Mouse (Mus musculus) neural tube, embryonic 13.5 days (tissue): Measurements from ENCODE around the gene Chst5. TPM values are rescaled to one million over a fixed set of nuclear protein-coding genes. Genes with fewer than 3 reads are reported as not detected.

Experiments
- ATAC-seq: fragments of 200-750 bp; cut with Nextera tagmentation; 2 replicates; pipeline ENCODE4 v1.8.0; 2017; ENCODE audit warnings: low read depth, mild to moderate bottlenecking, moderate TSS enrichment, moderate library complexity
- H3K27ac ChIP-seq: fragments of 300-500 bp; sonication (generic); replicated peaks from 2 replicates; pipeline ENCODE4 v1.5.1; 2015; ENCODE audit warnings: moderate library complexity, mild to moderate bottlenecking, inconsistent platforms
- H3K27me3 ChIP-seq: fragments of 300-500 bp; sonication (generic); 2 replicates; pipeline ENCODE4 v1.6.1; 2015; ENCODE audit warnings: mild to moderate bottlenecking, inconsistent platforms
- H3K36me3 ChIP-seq: fragments of 300-500 bp; sonication (generic); 2 replicates; pipeline ENCODE4 v1.6.1; 2015; ENCODE audit warnings: mild to moderate bottlenecking, inconsistent platforms
- H3K4me1 ChIP-seq: fragments of 300-500 bp; sonication (generic); replicated peaks from 2 replicates; pipeline ENCODE4 v1.6.1; 2015; ENCODE audit warnings: inconsistent platforms
- H3K4me2 ChIP-seq: fragments of 300-500 bp; sonication (generic); 2 replicates; pipeline ENCODE4 v1.6.1; 2015; ENCODE audit warnings: inconsistent platforms, mild to moderate bottlenecking, moderate library complexity
- H3K4me3 ChIP-seq: fragments of 300-500 bp; sonication (generic); 2 replicates; pipeline ENCODE4 v1.5.1; 2015; ENCODE audit warnings: mild to moderate bottlenecking, inconsistent platforms
- H3K9ac ChIP-seq: fragments of 300-500 bp; sonication (generic); 2 replicates; pipeline ENCODE4 v1.6.1; 2015; ENCODE audit warnings: moderate library complexity, mild to moderate bottlenecking, inconsistent platforms
- H3K9me3 ChIP-seq: fragments of 300-500 bp; sonication (generic); 2 replicates; pipeline ENCODE4 v1.6.1; 2016; ENCODE audit warnings: inconsistent platforms
- WGBS: fragments of 180-500 bp; shearing (Covaris S2); methylation state at CpG from one replicate; pipeline ENCODE4 v1.1.7; 2015; 5-methylcytosine and 5-hydroxymethylcytosine counted together
- polyA plus RNA-seq: library from polyadenylated mRNA; unstranded; fragments of >200 nt; fragmentation: Nextera tagmentation; extraction: Ambion mirVana; gene quantifications from 2 replicates; pipeline ENCODE4 v1.2.1, GENCODE M21; 2015

Chst5 gene
- polyA plus RNA-seq, 1 experiment from 2014 or later, result 6.0 TPM

DNA sequence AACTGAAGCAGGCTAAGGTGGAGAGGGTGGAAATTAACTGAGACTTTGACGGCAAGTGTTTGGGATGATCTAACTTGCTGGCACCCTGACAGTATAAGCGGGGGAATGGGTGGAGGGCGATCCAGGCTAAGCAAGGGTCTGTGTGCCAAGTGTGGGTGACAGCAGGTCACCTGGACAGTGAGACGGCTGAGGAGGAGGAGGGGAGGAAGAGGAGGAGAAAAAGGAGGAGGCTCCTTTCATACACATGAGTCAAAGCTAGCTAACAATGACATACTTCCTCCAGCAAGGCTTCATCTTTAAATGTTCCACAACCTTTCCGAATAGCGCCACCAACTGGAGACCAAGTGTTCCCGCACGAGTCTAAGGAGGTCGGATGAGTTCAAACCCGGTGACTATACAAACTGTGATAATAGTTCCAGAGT lies 13.1 kb upstream of the Chst5 start:
- Histone ChIP-seq H3K4me1 (no peaks in the 10 kb centered on the region), H3K9ac (no peak overlapping the region), H3K4me2 (no peak overlapping the region), H3K27ac (no peak overlapping the region), H3K36me3 (peaks cover 7% of the 10 kb centered on the region), H3K27me3 (no peaks in the 10 kb centered on the region), H3K4me3 (no peak overlapping the region), H3K9me3 (no peaks in the 10 kb centered on the region)
- 31% methylated on average over 10 of the region's 10 CpGs for WGBS
- ATAC-seq, result no peak; the same call in 1 of the 2 replicates

- H3K27me3 ChIP-seq, result no peaks in the 10 kb centered on the region
- 89% methylated on average over 4 of the region's 4 CpGs for WGBS
- no peak overlapping the region for H3K9ac ChIP-seq
- H3K36me3 ChIP-seq, result peaks cover 21% of the 10 kb centered on the region
- no peaks in the 10 kb centered on the region for H3K9me3 ChIP-seq
- no peak for ATAC-seq
- no peak overlapping the region for H3K27ac ChIP-seq
- no peak overlapping the region for H3K4me2 ChIP-seq
- H3K4me3 ChIP-seq, result no peak overlapping the region
- no peaks in the 10 kb centered on the region for H3K4me1 ChIP-seq
Measured at GRCm38 (mm10) chr8:111920971-111921370, 10.7 kb upstream of the Chst5 start.

DNA sequence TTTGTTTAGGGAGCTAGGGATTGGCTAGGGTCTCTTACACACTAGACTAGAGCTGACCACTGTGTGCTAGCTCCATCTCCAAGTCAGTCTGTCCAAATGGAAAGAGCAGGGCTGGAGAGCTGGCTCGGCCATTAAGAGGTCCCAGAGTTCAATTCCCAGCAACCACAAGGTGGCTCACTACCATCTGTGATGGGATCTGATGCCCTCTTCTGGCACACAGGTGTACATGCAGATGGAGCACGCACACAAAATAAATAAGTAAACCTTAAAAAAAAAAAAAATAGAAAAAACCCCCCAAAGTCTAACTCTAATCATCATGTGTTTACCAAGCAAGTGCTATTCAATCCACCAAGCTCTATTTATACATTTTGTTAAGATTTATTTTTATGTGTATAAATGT lies 9.4 kb upstream of the Chst5 start:
- no peak overlapping the region for H3K9ac ChIP-seq
- no peak overlapping the region for H3K4me2 ChIP-seq
- peaks cover 21% of the 10 kb centered on the region for H3K36me3 ChIP-seq
- H3K27ac ChIP-seq, result no peak overlapping the region
- no peaks in the 10 kb centered on the region for H3K4me1 ChIP-seq
- H3K9me3 ChIP-seq, result no peaks in the 10 kb centered on the region
- H3K4me3 ChIP-seq, result no peak overlapping the region
- H3K27me3 ChIP-seq, result no peaks in the 10 kb centered on the region
- ATAC-seq, result no peak
- WGBS, result 81% methylated on average over 2 of the region's 2 CpGs

DNA sequence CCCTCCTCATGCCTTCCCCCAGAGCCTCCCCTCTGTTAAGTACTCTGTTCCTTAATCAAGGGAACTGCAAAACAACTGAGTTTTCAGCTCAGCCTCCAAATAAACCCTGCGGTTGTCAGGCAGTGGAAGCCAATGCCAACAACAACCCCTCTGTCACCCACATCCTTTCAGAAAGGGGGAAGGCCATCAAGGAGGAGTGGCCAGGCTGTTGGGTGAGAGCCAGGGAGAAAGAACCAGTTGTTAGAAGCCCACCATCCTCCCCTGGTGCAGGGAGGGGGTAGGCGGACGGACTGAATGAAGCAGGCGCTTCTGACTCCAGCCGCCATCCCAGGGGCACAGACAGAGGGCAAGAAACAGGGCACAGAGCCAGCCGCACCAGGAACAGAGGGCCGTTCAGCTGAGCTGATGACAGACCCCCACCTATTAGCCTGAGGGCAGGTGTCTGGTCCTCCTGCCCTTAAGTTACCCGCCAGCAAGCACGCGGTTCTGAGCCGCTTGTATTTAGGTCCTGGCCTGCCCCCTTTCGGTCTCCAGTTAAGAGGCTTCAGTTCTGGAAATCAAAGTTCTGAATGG lies 2.7 kb upstream of the Chst5 start:
- H3K4me1 ChIP-seq, result peaks cover 39% of the 10 kb centered on the region
- no peaks in the 10 kb centered on the region for H3K9me3 ChIP-seq
- 23% methylated on average over 12 of the region's 12 CpGs for WGBS
- H3K27me3 ChIP-seq, result peaks cover 3% of the 10 kb centered on the region; the same call in 1 of the 2 replicates
- no peak overlapping the region for H3K9ac ChIP-seq
- peak; percentile 89 for ATAC-seq
- peaks cover 11% of the 10 kb centered on the region for H3K36me3 ChIP-seq
- no peak overlapping the region for H3K4me3 ChIP-seq
- peak overlapping the region; percentile 81 for H3K27ac ChIP-seq
- 0 out of 2 replicates have a peak overlapping the region, but pooled peaks have one; percentile 5 for H3K4me2 ChIP-seq

DNA sequence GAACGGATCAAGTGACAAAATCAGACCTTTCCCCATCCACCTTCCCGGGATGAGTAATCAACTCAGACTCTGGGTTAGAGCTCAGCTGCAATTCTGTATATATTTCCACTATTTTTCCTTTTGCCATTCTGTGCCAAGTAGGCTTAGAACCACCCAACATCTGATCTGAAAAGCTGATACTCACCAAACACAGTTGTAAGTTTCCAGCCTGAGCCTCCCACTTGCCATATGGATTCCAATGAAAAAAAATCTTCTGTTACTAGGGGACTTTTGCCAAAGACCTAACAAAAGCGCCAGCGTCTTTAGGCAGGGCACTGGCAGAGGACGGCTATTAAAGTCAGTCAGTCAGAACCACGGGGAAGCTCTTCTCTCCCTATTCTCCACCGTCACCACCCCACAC lies 1.3 kb upstream of the Chst5 start:
- peaks cover 2% of the 10 kb centered on the region; the same call in 1 of the 2 replicates for H3K36me3 ChIP-seq
- H3K9ac ChIP-seq, result no peak overlapping the region
- ATAC-seq, result no peak
- no peak overlapping the region for H3K4me2 ChIP-seq
- no peak overlapping the region for H3K4me3 ChIP-seq
- H3K27ac ChIP-seq, result peak overlapping the region; percentile 81
- peaks cover 3% of the 10 kb centered on the region; the same call in 1 of the 2 replicates for H3K27me3 ChIP-seq
- peaks cover 39% of the 10 kb centered on the region for H3K4me1 ChIP-seq
- WGBS, result 24% methylated on average over 7 of the region's 7 CpGs
- no peaks in the 10 kb centered on the region for H3K9me3 ChIP-seq

DNA sequence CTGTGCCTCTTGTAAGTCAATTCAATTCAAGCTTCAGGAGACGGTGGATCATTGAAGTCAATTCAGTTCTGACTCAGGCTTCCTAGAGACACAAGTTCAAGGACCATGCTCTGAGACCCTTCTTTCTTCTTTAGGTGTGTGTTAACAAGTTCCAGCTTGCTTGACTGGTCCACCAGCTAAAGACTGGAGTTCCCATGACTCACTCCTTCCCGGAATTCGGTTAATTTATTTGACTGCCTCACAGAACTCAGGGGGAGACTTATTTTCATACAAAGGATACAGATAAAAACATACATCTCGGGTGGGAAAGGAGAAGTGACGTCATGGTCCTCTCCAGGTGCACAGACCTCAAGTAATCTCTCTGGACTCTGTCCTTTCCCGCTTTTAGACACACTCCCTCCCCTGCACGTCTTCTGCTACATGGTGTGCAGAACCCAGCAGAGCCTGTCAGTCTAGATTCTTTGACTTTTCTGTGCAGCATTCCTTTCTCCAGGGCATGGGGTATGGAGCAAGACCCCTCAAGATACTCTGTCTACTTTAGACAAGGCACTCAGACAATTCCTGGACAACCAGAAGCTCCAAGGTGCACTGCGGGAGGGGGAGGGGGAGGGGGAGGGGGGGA lies 4.6 kb downstream of the Chst5 start:
- no peak overlapping the region for H3K27ac ChIP-seq
- peaks cover 3% of the 10 kb centered on the region; the same call in 1 of the 2 replicates for H3K27me3 ChIP-seq
- H3K9ac ChIP-seq, result no peak overlapping the region
- no peaks in the 10 kb centered on the region for H3K36me3 ChIP-seq
- H3K9me3 ChIP-seq, result no peaks in the 10 kb centered on the region
- peaks cover 15% of the 10 kb centered on the region for H3K4me1 ChIP-seq
- H3K4me2 ChIP-seq, result no peak overlapping the region
- ATAC-seq, result no peak
- 73% methylated on average over 7 of the region's 8 CpGs for WGBS
- H3K4me3 ChIP-seq, result no peak overlapping the region

- no peak for ATAC-seq
- H3K9ac ChIP-seq, result no peak overlapping the region
- H3K36me3 ChIP-seq, result no peaks in the 10 kb centered on the region
- WGBS, result 43% methylated on average over 5 of the region's 5 CpGs
- no peak overlapping the region for H3K4me2 ChIP-seq
- H3K27ac ChIP-seq, result no peak overlapping the region
- H3K9me3 ChIP-seq, result no peaks in the 10 kb centered on the region
- H3K27me3 ChIP-seq, result no peaks in the 10 kb centered on the region
- no peaks in the 10 kb centered on the region for H3K4me1 ChIP-seq
- no peak overlapping the region for H3K4me3 ChIP-seq
Measured at GRCm38 (mm10) chr8:111902080-111902479, 8.2 kb downstream of the Chst5 start.

DNA sequence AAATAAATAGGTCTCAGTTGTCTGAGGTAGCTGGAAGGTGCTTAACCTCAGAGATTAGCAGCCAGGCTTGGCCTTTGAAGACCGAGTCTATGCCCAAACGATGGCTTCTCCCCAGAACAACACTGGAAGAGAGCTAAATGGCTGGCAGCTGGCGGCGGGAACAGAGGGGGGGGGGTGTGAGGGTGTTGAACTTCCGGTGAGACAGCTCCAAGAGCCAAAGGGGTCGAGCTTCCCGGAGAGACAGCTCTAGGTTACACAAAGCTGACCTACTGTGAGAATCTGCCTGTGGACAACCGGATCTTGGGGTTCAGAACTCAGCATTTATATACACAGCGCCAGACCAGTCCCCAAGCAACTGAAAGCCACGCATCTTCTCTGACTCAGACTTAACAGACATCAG lies 11.7 kb downstream of the Chst5 start:
- no peak overlapping the region for H3K4me2 ChIP-seq
- WGBS, result 30% methylated on average over 10 of the region's 10 CpGs
- ATAC-seq, result no peak

GRCm38 (mm10) chr8:111894955-111895354 lies 15.3 kb downstream of the Chst5 start:
- H3K9ac ChIP-seq, result no peak overlapping the region
- no peaks in the 10 kb centered on the region for H3K36me3 ChIP-seq
- ATAC-seq, result no peak
- no peaks in the 10 kb centered on the region for H3K9me3 ChIP-seq
- peaks cover 7% of the 10 kb centered on the region for H3K4me1 ChIP-seq
- peaks cover 27% of the 10 kb centered on the region for H3K27me3 ChIP-seq
- 88% methylated on average over 7 of the region's 7 CpGs for WGBS
- no peak overlapping the region for H3K4me3 ChIP-seq
- H3K27ac ChIP-seq, result no peak overlapping the region
- no peak overlapping the region for H3K4me2 ChIP-seq

More for the DNA sequence above, 11.7 kb downstream of the Chst5 start:
- no peak overlapping the region for H3K27ac ChIP-seq
- H3K4me1 ChIP-seq, result no peaks in the 10 kb centered on the region
- H3K36me3 ChIP-seq, result no peaks in the 10 kb centered on the region
- H3K9me3 ChIP-seq, result no peaks in the 10 kb centered on the region
- H3K4me3 ChIP-seq, result no peak overlapping the region
- no peak overlapping the region for H3K9ac ChIP-seq
- H3K27me3 ChIP-seq, result no peaks in the 10 kb centered on the region

DNA sequence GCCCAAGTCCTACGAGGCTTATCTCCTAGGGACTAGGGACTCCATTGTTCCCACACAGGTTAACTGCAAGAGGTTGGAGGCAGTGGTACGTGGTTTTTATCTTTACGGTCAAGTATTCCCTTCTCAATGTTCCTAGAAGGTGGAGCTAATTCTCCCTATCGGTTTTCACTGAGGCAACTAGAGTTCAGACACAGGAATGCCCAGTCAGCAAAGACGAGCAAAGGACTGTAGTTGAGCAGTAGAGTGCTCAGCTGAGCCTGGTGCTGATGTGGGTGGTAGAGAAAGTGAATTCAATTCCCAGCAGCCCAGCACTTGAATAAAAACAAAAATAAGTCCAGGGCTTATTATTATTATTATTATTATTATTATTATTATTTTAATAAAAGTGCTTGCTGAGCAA lies 17.6 kb downstream of the Chst5 start:
- H3K4me2 ChIP-seq, result no peak overlapping the region
- no peak for ATAC-seq
- H3K9me3 ChIP-seq, result no peaks in the 10 kb centered on the region
- H3K4me1 ChIP-seq, result peaks cover 17% of the 10 kb centered on the region
- H3K4me3 ChIP-seq, result no peak overlapping the region
- H3K27me3 ChIP-seq, result peaks cover 50% of the 10 kb centered on the region
- no peak overlapping the region for H3K9ac ChIP-seq
- no peaks in the 10 kb centered on the region for H3K36me3 ChIP-seq
- WGBS, result 71% methylated on average over 5 of the region's 5 CpGs
- no peak overlapping the region for H3K27ac ChIP-seq

- Histone ChIP-seq H3K4me3 (no peak overlapping the region), H3K9ac (no peak overlapping the region), H3K9me3 (no peaks in the 10 kb centered on the region), H3K27me3 (peaks cover 52% of the 10 kb centered on the region), H3K36me3 (no peaks in the 10 kb centered on the region), H3K4me2 (no peak overlapping the region), H3K27ac (no peak overlapping the region), H3K4me1 (peaks cover 17% of the 10 kb centered on the region)
- no peak for ATAC-seq
- WGBS, result 35% methylated on average over 8 of the region's 8 CpGs
Measured at GRCm38 (mm10) chr8:111891983-111892382, 18.3 kb downstream of the Chst5 start.

- Histone ChIP-seq H3K9me3 (no peaks in the 10 kb centered on the region), H3K4me3 (0 out of 2 replicates have a peak overlapping the region, but pooled peaks have one; percentile 29), H3K27me3 (peaks cover 52% of the 10 kb centered on the region), H3K9ac (no peak overlapping the region), H3K27ac (no peak overlapping the region), H3K4me1 (peaks cover 17% of the 10 kb centered on the region), H3K36me3 (no peaks in the 10 kb centered on the region), H3K4me2 (no peak overlapping the region)
- WGBS, result 62% methylated on average over 6 of the region's 6 CpGs
- ATAC-seq, result no peak
Measured at GRCm38 (mm10) chr8:111890911-111891303, 19.3 kb downstream of the Chst5 start.
